Mouse (Mus musculus) layer of hippocampus, postnatal 25 days (tissue): ENCODE results near the gene Klkb1. TPM values are rescaled to one million over a fixed set of nuclear protein-coding genes. Genes with fewer than 3 reads are reported as not detected.

ENCODE experiments used
- total RNA-seq, 2 experiments: library from RNA; stranded (reverse); gene quantifications; 2 replicates each; pipeline ENCODE4 v1.2.3; 2021

Klkb1 gene
- total RNA-seq, 2 experiments from 2014 or later: 0.05 TPM; not detected in 1

Other genes starting within 250 kb of the Klkb1 start
- gene Mtnr1a, start 225.7 kb downstream of the Klkb1 start, total RNA-seq: not detected
- not detected for gene F11, start 32.8 kb downstream of the Klkb1 start, total RNA-seq
- gene Gm45753, start 13.6 kb upstream of the Klkb1 start, total RNA-seq: not detected
- gene Cyp4v3, start 38.4 kb upstream of the Klkb1 start, total RNA-seq: 1 to 10 TPM; 7.7 TPM
- gene Fam149a, start 87.4 kb upstream of the Klkb1 start, total RNA-seq: 10 to 100 TPM; 12.8 to 13.6 TPM
- gene Tlr3, start 116.2 kb upstream of the Klkb1 start, total RNA-seq: 10 to 100 TPM in 1 of 2 experiments, 1 to 10 TPM in 1; 9.8 to 12.5 TPM
- 100 to 1,000 TPM; 150 to 200 TPM for gene Sorbs2, start 212.9 kb upstream of the Klkb1 start, total RNA-seq